Mouse (Mus musculus): ENCODE data around the gene Rmdn2. TPM values are rescaled to one million over a fixed set of nuclear protein-coding genes. Genes with fewer than 3 reads are reported as not detected.
A peak's percentile ranks its signal among the peaks of the same experiment; 100 is the strongest.

Gene Rmdn2
- polyA plus RNA-seq, 1 experiment from 2014 or later: 15.1 TPM

GRCm38 (mm10) chr17:79714368-79714895 lies 102.8 kb downstream of the Rmdn2 start:
- H3K27me3 ChIP-seq (ENCODE audit: control insufficient read depth, insufficient read depth, low read length): peaks cover 22% of the 10 kb centered on the region
- no peaks in the 10 kb centered on the region for H3K9me3 ChIP-seq (ENCODE audit: control insufficient read depth, low read length)
- no peak; the same call in 1 of the 2 replicates for ATAC-seq (ENCODE audit: low FRiP score, low TSS enrichment)
- H3K4me2 ChIP-seq (replicated peaks; ENCODE audit: low read depth, low read length): peak overlapping the region; percentile 88
- H3K4me3 ChIP-seq (ENCODE audit: low read length): peak overlapping the region; percentile 49
- H3K9ac ChIP-seq (ENCODE audit: low read depth, low read length): peak overlapping the region; percentile 60; the same call in 1 of the 2 replicates
- H3K4me1 ChIP-seq (ENCODE audit: control insufficient read depth, insufficient read depth, low read length): peaks cover 13% of the 10 kb centered on the region; the same call in 1 of the 2 replicates
- no peaks in the 10 kb centered on the region for H3K36me3 ChIP-seq (ENCODE audit: control insufficient read depth, insufficient read depth, low read length)
- 0 out of 2 replicates have a peak overlapping the region, but pooled peaks have one; percentile 71 for H3K27ac ChIP-seq (ENCODE audit: low read depth, low read length)
- WGBS: 0% methylated on average over 16 of the region's 16 CpGs

GRCm38 (mm10) chr17:79714931-79715637 lies 103.4 kb downstream of the Rmdn2 start, which contains the start of gene Cyp1b1:
TSS of gene Cyp1b1 (minus strand) at chr17:79715061.
- Histone ChIP-seq H3K4me2 (replicated peaks; ENCODE audit: low read depth, low read length) (peak within 1 kb of the TSS; percentile 88), H3K27ac (ENCODE audit: low read depth, low read length) (peak within 1 kb of the TSS; percentile 71), H3K9ac (ENCODE audit: low read depth, low read length) (peak within 1 kb of the TSS; percentile 60), H3K27me3 (ENCODE audit: control insufficient read depth, insufficient read depth, low read length) (peaks cover 22% of the 10 kb centered on the region), H3K9me3 (ENCODE audit: control insufficient read depth, low read length) (no peaks in the 10 kb centered on the region), H3K4me3 (ENCODE audit: low read length) (peak within 1 kb of the TSS; percentile 49), H3K4me1 (ENCODE audit: control insufficient read depth, insufficient read depth, low read length) (peaks cover 13% of the 10 kb centered on the region; the same call in 1 of the 2 replicates), H3K36me3 (ENCODE audit: control insufficient read depth, insufficient read depth, low read length) (no peaks in the 10 kb centered on the region)
- ATAC-seq (ENCODE audit: low FRiP score, low TSS enrichment): peak; percentile 53
- under 1% methylated on average over 31 of the region's 31 CpGs for WGBS

GRCm38 (mm10) chr17:79715649-79716143 lies 104.0 kb downstream of the Rmdn2 start:
- Histone ChIP-seq H3K4me3 (ENCODE audit: low read length) (peak overlapping the region; percentile 49), H3K9me3 (ENCODE audit: control insufficient read depth, low read length) (no peaks in the 10 kb centered on the region), H3K4me2 (replicated peaks; ENCODE audit: low read depth, low read length) (peak overlapping the region; percentile 88), H3K9ac (ENCODE audit: low read depth, low read length) (peak overlapping the region; percentile 60), H3K27ac (ENCODE audit: low read depth, low read length) (peak overlapping the region; percentile 71), H3K36me3 (ENCODE audit: control insufficient read depth, insufficient read depth, low read length) (no peaks in the 10 kb centered on the region), H3K27me3 (ENCODE audit: control insufficient read depth, insufficient read depth, low read length) (peaks cover 22% of the 10 kb centered on the region), H3K4me1 (ENCODE audit: control insufficient read depth, insufficient read depth, low read length) (peaks cover 13% of the 10 kb centered on the region; the same call in 1 of the 2 replicates)
- under 1% methylated on average over 42 of the region's 42 CpGs for WGBS
- peak; percentile 91 for ATAC-seq (ENCODE audit: low FRiP score, low TSS enrichment)

GRCm38 (mm10) chr17:79720681-79721080 lies 109.0 kb downstream of the Rmdn2 start:
- ATAC-seq (ENCODE audit: low FRiP score, low TSS enrichment): no peak
- 77% methylated on average over 7 of the region's 7 CpGs for WGBS

GRCm38 (mm10) chr17:79726613-79727012 lies 115.0 kb downstream of the Rmdn2 start:
- Histone ChIP-seq H3K9ac (ENCODE audit: low read depth, low read length) (no peak overlapping the region), H3K4me2 (replicated peaks; ENCODE audit: low read depth, low read length) (no peak overlapping the region), H3K4me1 (ENCODE audit: control insufficient read depth, insufficient read depth, low read length) (peaks cover 23% of the 10 kb centered on the region), H3K27ac (ENCODE audit: low read depth, low read length) (no peak overlapping the region), H3K27me3 (ENCODE audit: control insufficient read depth, insufficient read depth, low read length) (no peaks in the 10 kb centered on the region), H3K9me3 (ENCODE audit: control insufficient read depth, low read length) (no peaks in the 10 kb centered on the region), H3K36me3 (ENCODE audit: control insufficient read depth, insufficient read depth, low read length) (no peaks in the 10 kb centered on the region), H3K4me3 (ENCODE audit: low read length) (no peak overlapping the region)
- 76% methylated on average over 5 of the region's 5 CpGs for WGBS
- ATAC-seq (ENCODE audit: low FRiP score, low TSS enrichment): no peak

More at GRCm38 (mm10) chr17:79720681-79721080, 109.0 kb downstream of the Rmdn2 start:
- Histone ChIP-seq H3K36me3 (ENCODE audit: control insufficient read depth, insufficient read depth, low read length) (no peaks in the 10 kb centered on the region), H3K4me2 (replicated peaks; ENCODE audit: low read depth, low read length) (no peak overlapping the region), H3K9me3 (ENCODE audit: control insufficient read depth, low read length) (no peaks in the 10 kb centered on the region), H3K9ac (ENCODE audit: low read depth, low read length) (no peak overlapping the region), H3K4me3 (ENCODE audit: low read length) (no peak overlapping the region), H3K27me3 (ENCODE audit: control insufficient read depth, insufficient read depth, low read length) (no peaks in the 10 kb centered on the region), H3K27ac (ENCODE audit: low read depth, low read length) (no peak overlapping the region), H3K4me1 (ENCODE audit: control insufficient read depth, insufficient read depth, low read length) (no peaks in the 10 kb centered on the region)

- Histone ChIP-seq H3K36me3 (ENCODE audit: control insufficient read depth, insufficient read depth, low read length) (no peaks in the 10 kb centered on the region), H3K27me3 (ENCODE audit: control insufficient read depth, insufficient read depth, low read length) (no peaks in the 10 kb centered on the region), H3K4me3 (ENCODE audit: low read length) (0 out of 2 replicates have a peak overlapping the region, but pooled peaks have one; percentile 3), H3K4me2 (replicated peaks; ENCODE audit: low read depth, low read length) (peak overlapping the region; percentile 38), H3K27ac (ENCODE audit: low read depth, low read length) (peak overlapping the region; percentile 59; the same call in 1 of the 2 replicates), H3K4me1 (ENCODE audit: control insufficient read depth, insufficient read depth, low read length) (peaks cover 23% of the 10 kb centered on the region), H3K9me3 (ENCODE audit: control insufficient read depth, low read length) (no peaks in the 10 kb centered on the region), H3K9ac (ENCODE audit: low read depth, low read length) (no peak overlapping the region)
- WGBS: 23% methylated on average over 14 of the region's 14 CpGs
- peak; percentile 38; the same call in 1 of the 2 replicates for ATAC-seq (ENCODE audit: low FRiP score, low TSS enrichment)
Observed at GRCm38 (mm10) chr17:79728053-79728584, 116.5 kb downstream of the Rmdn2 start.

- Histone ChIP-seq H3K4me1 (ENCODE audit: control insufficient read depth, insufficient read depth, low read length) (peaks cover 23% of the 10 kb centered on the region), H3K27me3 (ENCODE audit: control insufficient read depth, insufficient read depth, low read length) (no peaks in the 10 kb centered on the region)
Observed at GRCm38 (mm10) chr17:79728585-79729503, 117.2 kb downstream of the Rmdn2 start.

GRCm38 (mm10) chr17:79730988-79731387 lies 119.3 kb downstream of the Rmdn2 start:
- Histone ChIP-seq H3K4me2 (replicated peaks; ENCODE audit: low read depth, low read length) (no peak overlapping the region), H3K27me3 (ENCODE audit: control insufficient read depth, insufficient read depth, low read length) (no peaks in the 10 kb centered on the region), H3K4me3 (ENCODE audit: low read length) (no peak overlapping the region), H3K27ac (ENCODE audit: low read depth, low read length) (no peak overlapping the region), H3K36me3 (ENCODE audit: control insufficient read depth, insufficient read depth, low read length) (no peaks in the 10 kb centered on the region), H3K9ac (ENCODE audit: low read depth, low read length) (no peak overlapping the region), H3K4me1 (ENCODE audit: control insufficient read depth, insufficient read depth, low read length) (peaks cover 23% of the 10 kb centered on the region), H3K9me3 (ENCODE audit: control insufficient read depth, low read length) (no peaks in the 10 kb centered on the region)
- no peak for ATAC-seq (ENCODE audit: low FRiP score, low TSS enrichment)
- 37% methylated on average over 8 of the region's 8 CpGs for WGBS

More at GRCm38 (mm10) chr17:79728585-79729503, 117.2 kb downstream of the Rmdn2 start:
- H3K27ac ChIP-seq (ENCODE audit: low read depth, low read length): peak overlapping the region; percentile 59; the same call in 1 of the 2 replicates
- peak; percentile 68 for ATAC-seq (ENCODE audit: low FRiP score, low TSS enrichment)
- peak overlapping the region; percentile 38 for H3K4me2 ChIP-seq (replicated peaks; ENCODE audit: low read depth, low read length)
- no peaks in the 10 kb centered on the region for H3K9me3 ChIP-seq (ENCODE audit: control insufficient read depth, low read length)
- H3K4me3 ChIP-seq (ENCODE audit: low read length): 0 out of 2 replicates have a peak overlapping the region, but pooled peaks have one; percentile 3
- H3K9ac ChIP-seq (ENCODE audit: low read depth, low read length): no peak overlapping the region
- WGBS: 16% methylated on average over 16 of the region's 16 CpGs
- H3K36me3 ChIP-seq (ENCODE audit: control insufficient read depth, insufficient read depth, low read length): no peaks in the 10 kb centered on the region

All from kidney, embryonic 14.5 days (tissue).